Mouse (Mus musculus) bone marrow macrophage, adult 2 months (primary cell): ENCODE measurements around the gene Asic2. TPM values are rescaled to one million over a fixed set of nuclear protein-coding genes. Genes with fewer than 3 reads are reported as not detected.
"Not testable (repeated sequence)": the region's sequence is repeated elsewhere in the genome, so short reads cannot be mapped to it uniquely, and the experiment has no call there.

Experiments
- H3K27ac ChIP-seq: 2 replicates; pipeline ENCODE4 v1.5.1; 2012; ENCODE audit warnings: low read depth, low read length; ENCODE audit not compliant: insufficient read depth
- H3K4me1 ChIP-seq: 2 replicates; pipeline ENCODE4 v1.6.1; 2012; ENCODE audit warnings: low read length; ENCODE audit not compliant: control insufficient read depth, insufficient read depth
- H3K4me3 ChIP-seq: 2 replicates; pipeline ENCODE4 v1.5.1; 2012; ENCODE audit warnings: mild to moderate bottlenecking, low read length, moderate library complexity; ENCODE audit not compliant: insufficient read depth
- CTCF ChIP-seq: IDR thresholded peaks from 2 replicates; pipeline ENCODE4 v1.5.1; 2012; ENCODE audit warnings: low read depth, mild to moderate bottlenecking, low read length, moderate library complexity
- POLR2A ChIP-seq: IDR thresholded peaks from 2 replicates; pipeline ENCODE4 v1.6.1; 2012; ENCODE audit warnings: mild to moderate bottlenecking, low read depth, low read length, borderline replicate concordance
- polyA plus RNA-seq: library from polyadenylated mRNA; stranded (reverse); fragments of >200 nt; gene quantifications from 2 replicates; pipeline ENCODE4 v1.2.4, GENCODE M21; 2012; ENCODE audit not compliant: missing spikeins, insufficient read depth, insufficient read length

Asic2 gene
- polyA plus RNA-seq, 1 experiment, result not detected

- TF ChIP-seq CTCF, result no peak
- TF ChIP-seq POLR2A, result no peak
- H3K4me3 ChIP-seq, result no peak overlapping the region
- H3K4me1 ChIP-seq, result no peaks in the 10 kb centered on the region
- no peak overlapping the region for H3K27ac ChIP-seq
Measured at GRCm38 (mm10) chr11:81261259-81261658, 707.0 kb downstream of the Asic2 start.

GRCm38 (mm10) chr11:81241183-81241582 is 727.1 kb downstream of the Asic2 start:
- not testable (repeated sequence) for H3K4me1 ChIP-seq, H3K4me3 ChIP-seq, H3K27ac ChIP-seq

GRCm38 (mm10) chr11:81239966-81240681 is 728.1 kb downstream of the Asic2 start:
- Histone ChIP-seq H3K4me3 (no peak overlapping the region), H3K27ac (no peak overlapping the region), H3K4me1 (no peaks in the 10 kb centered on the region)
- TF ChIP-seq CTCF (no peak), POLR2A (no peak)

- Histone ChIP-seq H3K27ac (no peak overlapping the region), H3K4me1 (no peaks in the 10 kb centered on the region), H3K4me3 (no peak overlapping the region)
- TF ChIP-seq POLR2A, result no peak
- TF ChIP-seq CTCF, result no peak
Measured at GRCm38 (mm10) chr11:81239091-81239490, 729.2 kb downstream of the Asic2 start.

GRCm38 (mm10) chr11:81236070-81236469 is 732.2 kb downstream of the Asic2 start:
- Histone ChIP-seq H3K27ac (no peak overlapping the region), H3K4me1 (no peaks in the 10 kb centered on the region), H3K4me3 (no peak overlapping the region)
- TF ChIP-seq POLR2A (no peak), CTCF (no peak)

GRCm38 (mm10) chr11:81223361-81223760 is 744.9 kb downstream of the Asic2 start:
- Histone ChIP-seq H3K4me1 (no peaks in the 10 kb centered on the region), H3K27ac (no peak overlapping the region), H3K4me3 (no peak overlapping the region)
- no peak for TF ChIP-seq POLR2A
- TF ChIP-seq CTCF, result no peak

- H3K4me3 ChIP-seq, result no peak overlapping the region
- no peak for TF ChIP-seq POLR2A
- TF ChIP-seq CTCF, result no peak
- H3K27ac ChIP-seq, result no peak overlapping the region
- H3K4me1 ChIP-seq, result no peaks in the 10 kb centered on the region
Measured at GRCm38 (mm10) chr11:81220786-81221185, 747.5 kb downstream of the Asic2 start.

GRCm38 (mm10) chr11:81205471-81205870 is 762.8 kb downstream of the Asic2 start:
- no peak overlapping the region for H3K27ac ChIP-seq
- H3K4me1 ChIP-seq, result no peaks in the 10 kb centered on the region
- no peak overlapping the region for H3K4me3 ChIP-seq
- TF ChIP-seq POLR2A (no peak), CTCF (no peak)

- TF ChIP-seq POLR2A, result no peak
- no peak for TF ChIP-seq CTCF
- Histone ChIP-seq H3K4me3 (no peak overlapping the region), H3K4me1 (no peaks in the 10 kb centered on the region), H3K27ac (no peak overlapping the region)
Measured at GRCm38 (mm10) chr11:81202578-81202977, 765.7 kb downstream of the Asic2 start.

GRCm38 (mm10) chr11:81193856-81194255 is 774.4 kb downstream of the Asic2 start:
- no peak overlapping the region for H3K4me3 ChIP-seq
- H3K4me1 ChIP-seq, result no peaks in the 10 kb centered on the region
- H3K27ac ChIP-seq, result no peak overlapping the region
- TF ChIP-seq POLR2A, result no peak
- no peak for TF ChIP-seq CTCF

- TF ChIP-seq POLR2A (no peak), CTCF (no peak)
- no peaks in the 10 kb centered on the region for H3K4me1 ChIP-seq
- H3K27ac ChIP-seq, result no peak overlapping the region
- H3K4me3 ChIP-seq, result no peak overlapping the region
Measured at GRCm38 (mm10) chr11:81192155-81192554, 776.1 kb downstream of the Asic2 start.
